ENCODE assay signal across 8 mouse cellular contexts in the genomic region with DNA sequence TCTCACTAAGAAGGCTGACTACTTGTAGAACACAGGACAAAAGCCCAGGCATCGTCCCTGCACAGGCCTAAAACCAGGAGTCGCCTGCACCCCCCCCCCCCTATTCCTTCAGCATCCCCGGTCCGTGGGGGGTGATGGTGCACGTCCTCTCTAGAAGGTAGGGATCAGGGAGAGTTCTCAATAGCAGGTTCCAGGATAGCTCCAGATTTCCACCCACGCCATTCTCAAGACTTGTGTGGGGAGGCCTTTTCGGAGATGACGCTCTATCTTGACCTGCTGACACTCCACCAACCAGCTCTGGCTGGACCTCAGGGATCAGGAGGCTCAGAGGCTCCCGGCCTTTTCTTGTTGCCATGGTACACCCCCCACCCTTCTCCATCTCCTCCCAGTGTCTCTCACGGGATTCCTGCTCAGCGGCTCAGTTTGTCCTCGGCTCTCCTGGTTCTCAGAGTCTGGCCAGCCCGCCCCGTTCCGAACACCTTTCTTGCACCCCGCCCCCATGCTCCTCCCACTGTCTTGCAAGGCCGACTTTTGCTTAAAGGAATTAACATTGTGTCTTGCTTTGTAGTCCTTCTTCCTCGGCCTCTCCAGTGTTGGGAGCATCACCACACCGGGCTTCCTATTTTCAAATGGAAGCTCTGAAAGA. TPM values are rescaled to one million over a fixed set of nuclear protein-coding genes. Genes with fewer than 3 reads are reported as not detected.
DNase-seq lines count a peak whose midpoint lies in the region; ATAC-seq lines count a peak whose summit lies in the region.
"Had no signal": no experiment of that assay in that cellular context is flagged by ENCODE, and none has a peak within 500 bp of the region (broad histone marks: within the 10 kb centered on the region; RNA-seq: fewer than 3 reads in every experiment).

No protein-coding gene starts in this region.

- no peaks in the 10 kb centered on the region for H3K27me3 ChIP-seq in lung, embryonic 16.5 days (ENCODE audit: control insufficient read depth, insufficient read depth, low read depth, low read length)
- H3K27me3 ChIP-seq in embryonic facial prominence, embryonic 12.5 days: 0 out of 2 replicates have a peak, but pooled peaks cover 4% of the 10 kb centered on the region
- 0 out of 2 replicates have a peak, but pooled peaks cover 2% of the 10 kb centered on the region for H3K27me3 ChIP-seq in hindbrain, embryonic 15.5 days
- H3K27me3 ChIP-seq in neural tube, embryonic 14.5 days (ENCODE audit: control insufficient read depth, insufficient read depth, low read length): no peaks in the 10 kb centered on the region

- no peaks in the 10 kb centered on the region for H3K9me3 ChIP-seq in lung, embryonic 16.5 days (ENCODE audit: control insufficient read depth, low read length)
- no peaks in the 10 kb centered on the region for H3K9me3 ChIP-seq in embryonic facial prominence, embryonic 12.5 days
- no peaks in the 10 kb centered on the region for H3K9me3 ChIP-seq in hindbrain, embryonic 15.5 days
- H3K9me3 ChIP-seq in neural tube, embryonic 14.5 days (ENCODE audit: control insufficient read depth, low read length): no peaks in the 10 kb centered on the region

- H3K9ac ChIP-seq in lung, embryonic 16.5 days (ENCODE audit: low read length): no peak overlapping the region
- H3K9ac ChIP-seq in embryonic facial prominence, embryonic 12.5 days: peak overlapping the region; percentile 21; the same call in 1 of the 2 replicates
- H3K9ac ChIP-seq in hindbrain, embryonic 15.5 days: peak overlapping the region; percentile 25
- 0 out of 2 replicates have a peak overlapping the region, but pooled peaks have one; percentile 35 for H3K9ac ChIP-seq in neural tube, embryonic 14.5 days (replicated peaks; ENCODE audit: low read depth, low read length)
- H3K9ac ChIP-seq: liver, embryonic 14.5 days had no signal

- H3K27ac ChIP-seq in lung, embryonic 16.5 days (ENCODE audit: low read length): peak overlapping the region; percentile 33; the same call in 1 of the 2 replicates
- H3K27ac ChIP-seq in embryonic facial prominence, embryonic 12.5 days: peak overlapping the region; percentile 48; the same call in 1 of the 2 replicates
- H3K27ac ChIP-seq in hindbrain, embryonic 15.5 days (replicated peaks): peak overlapping the region; percentile 47; the same call in 1 of the 2 replicates
- H3K27ac ChIP-seq in neural tube, embryonic 14.5 days (ENCODE audit: low read depth, low read length): peak overlapping the region; percentile 52; the same call in 1 of the 2 replicates
- H3K27ac ChIP-seq: liver, embryonic 14.5 days had no signal

- H3K4me2 ChIP-seq in lung, embryonic 16.5 days (ENCODE audit: low read depth, low read length): peak overlapping the region; percentile 29
- H3K4me2 ChIP-seq in embryonic facial prominence, embryonic 12.5 days (replicated peaks): peak overlapping the region; percentile 51
- H3K4me2 ChIP-seq in hindbrain, embryonic 15.5 days: peak overlapping the region; percentile 54
- peak overlapping the region; percentile 33 for H3K4me2 ChIP-seq in neural tube, embryonic 14.5 days (ENCODE audit: low read depth, low read length)

- WGBS in lung, embryonic 16.5 days: 16% methylated on average over 19 of the region's 19 CpGs
- WGBS in embryonic facial prominence, embryonic 12.5 days: 8% methylated on average over 19 of the region's 19 CpGs
- WGBS in hindbrain, embryonic 15.5 days: 7% methylated on average over 19 of the region's 19 CpGs
- WGBS in neural tube, embryonic 14.5 days: 7% methylated on average over 19 of the region's 19 CpGs

- H3K4me1 ChIP-seq in lung, embryonic 16.5 days (replicated peaks; ENCODE audit: control insufficient read depth, insufficient read depth, low read length): peaks cover 32% of the 10 kb centered on the region
- H3K4me1 ChIP-seq in embryonic facial prominence, embryonic 12.5 days: peaks cover 49% of the 10 kb centered on the region
- H3K4me1 ChIP-seq in hindbrain, embryonic 15.5 days (replicated peaks): peaks cover 16% of the 10 kb centered on the region
- H3K4me1 ChIP-seq in neural tube, embryonic 14.5 days (ENCODE audit: control insufficient read depth, insufficient read depth, low read length): peaks cover 5% of the 10 kb centered on the region

- H3K4me3 ChIP-seq in lung, embryonic 16.5 days (ENCODE audit: low read length): no peak overlapping the region
- H3K4me3 ChIP-seq in embryonic facial prominence, embryonic 12.5 days: peak overlapping the region; percentile 17; the same call in 1 of the 2 replicates
- no peak overlapping the region for H3K4me3 ChIP-seq in hindbrain, embryonic 15.5 days
- H3K4me3 ChIP-seq in neural tube, embryonic 14.5 days (ENCODE audit: low read depth, low read length): no peak overlapping the region

- DNase-seq in lung, postnatal 14 days: no peak
- DNase-seq in spleen, postnatal 36 days (ENCODE audit: low spot score in 2 of 2): no peak
- no peak for DNase-seq in gastrocnemius, adult 8-10 months (ENCODE audit: low spot score in 2 of 2)

- H3K36me3 ChIP-seq in lung, embryonic 16.5 days (ENCODE audit: control insufficient read depth, insufficient read depth, low read length): no peaks in the 10 kb centered on the region
- no peaks in the 10 kb centered on the region for H3K36me3 ChIP-seq in embryonic facial prominence, embryonic 12.5 days
- no peaks in the 10 kb centered on the region for H3K36me3 ChIP-seq in hindbrain, embryonic 15.5 days
- no peaks in the 10 kb centered on the region for H3K36me3 ChIP-seq in neural tube, embryonic 14.5 days (ENCODE audit: control insufficient read depth, insufficient read depth, low read length)

- ATAC-seq in lung, embryonic 16.5 days (ENCODE audit: low read depth): no peak; the same call in 1 of the 2 replicates
- ATAC-seq in embryonic facial prominence, embryonic 12.5 days (ENCODE audit: insufficient number of reproducible peaks, insufficient read depth, low FRiP score, low TSS enrichment): no peak
- peak; percentile 52 for ATAC-seq in hindbrain, embryonic 15.5 days (ENCODE audit: low FRiP score, low read depth)
- peak; percentile 45 for ATAC-seq in neural tube, embryonic 14.5 days (ENCODE audit: low read depth)

RNA-seq across cellular contexts. Expression of gene Prcd, which starts 9.6 kb away (rescaled TPM):
- polyA plus RNA-seq in lung, embryonic 16.5 days (2015; fragmentation: Nextera tagmentation; extraction: Ambion mirVana): 5.0 and 11.0 TPM in 2 replicates
- 0.59 and 0.86 TPM in 2 replicates for polyA plus RNA-seq in embryonic facial prominence, embryonic 12.5 days (2016; fragmentation: Nextera tagmentation; extraction: Ambion mirVana)
- 2.8 and 3.8 TPM in 2 replicates for polyA plus RNA-seq in hindbrain, embryonic 15.5 days (2015; fragmentation: Nextera tagmentation; extraction: Ambion mirVana)
- polyA plus RNA-seq in neural tube, embryonic 14.5 days (2014; fragmentation: Nextera tagmentation; extraction: Ambion mirVana): 2.7 and 3.1 TPM in 2 replicates
- under 1 TPM in 2 of 4 experiments, not detected in 2; 0.29 to 0.51 TPM for total RNA-seq in gastrocnemius, adult 8-10 months (2022)

RNA-seq across cellular contexts. Expression of gene Cygb, which starts 10.4 kb away (rescaled TPM):
- polyA plus RNA-seq in lung, embryonic 16.5 days (2015; fragmentation: Nextera tagmentation; extraction: Ambion mirVana): 13.3 TPM in 2 replicates
- polyA plus RNA-seq in embryonic facial prominence, embryonic 12.5 days (2016; fragmentation: Nextera tagmentation; extraction: Ambion mirVana): 6.4 and 7.1 TPM in 2 replicates
- 25.7 and 29.1 TPM in 2 replicates for polyA plus RNA-seq in hindbrain, embryonic 15.5 days (2015; fragmentation: Nextera tagmentation; extraction: Ambion mirVana)
- polyA plus RNA-seq in neural tube, embryonic 14.5 days (2014; fragmentation: Nextera tagmentation; extraction: Ambion mirVana): 23.7 and 29.1 TPM in 2 replicates
- 10 to 100 TPM in 2 of 4 experiments, 1 to 10 TPM in 2; 6.4 to 14.4 (median 10.1) TPM for total RNA-seq in gastrocnemius, adult 8-10 months (2022)

RNA-seq across cellular contexts. Expression of gene Rhbdf2, which starts 16.9 kb away (rescaled TPM):
- polyA plus RNA-seq in lung, embryonic 16.5 days (2015; fragmentation: Nextera tagmentation; extraction: Ambion mirVana): 17.9 and 19.6 TPM in 2 replicates
- polyA plus RNA-seq in embryonic facial prominence, embryonic 12.5 days (2016; fragmentation: Nextera tagmentation; extraction: Ambion mirVana): 4.5 and 4.7 TPM in 2 replicates
- polyA plus RNA-seq in hindbrain, embryonic 15.5 days (2015; fragmentation: Nextera tagmentation; extraction: Ambion mirVana): 1.1 and 1.6 TPM in 2 replicates
- polyA plus RNA-seq in neural tube, embryonic 14.5 days (2014; fragmentation: Nextera tagmentation; extraction: Ambion mirVana): 0.52 and 1.1 TPM in 2 replicates
- 10 to 100 TPM; 10.6 to 19.9 (median 11.2) TPM for total RNA-seq in gastrocnemius, adult 8-10 months (2022)

RNA-seq across cellular contexts. Expression of gene Aanat, which starts 57.5 kb away (rescaled TPM):
- not detected in 2 replicates for polyA plus RNA-seq in lung, embryonic 16.5 days (2015; fragmentation: Nextera tagmentation; extraction: Ambion mirVana)
- not detected in 2 replicates for polyA plus RNA-seq in embryonic facial prominence, embryonic 12.5 days (2016; fragmentation: Nextera tagmentation; extraction: Ambion mirVana)
- 0.14 TPM in 1 of 2 replicates, not detected in the other for polyA plus RNA-seq in hindbrain, embryonic 15.5 days (2015; fragmentation: Nextera tagmentation; extraction: Ambion mirVana)
- 0.26 and 0.40 TPM in 2 replicates for polyA plus RNA-seq in neural tube, embryonic 14.5 days (2014; fragmentation: Nextera tagmentation; extraction: Ambion mirVana)
- not detected for total RNA-seq in gastrocnemius, adult 8-10 months (2022)
- polyA plus RNA-seq: liver, embryonic 14.5 days had no signal

Comparison
In these comparisons a context has a peak if more than half of its experiments do, and no peak if none do; other contexts are left out.
1. ATAC-seq: peak in hindbrain, embryonic 15.5 days (single experiment) and neural tube, embryonic 14.5 days (single experiment); none in lung, embryonic 16.5 days (single experiment) and embryonic facial prominence, embryonic 12.5 days (single experiment).
2. Peak in every context shown above with its lines, with median percentiles within 50 percentile points of each other: H3K27ac ChIP-seq and H3K4me2 ChIP-seq.